In genomic region chr15:89592548-89592947, GRCm38 (mm10) we compare ENCODE assay signal across 13 mouse cellular contexts. TPM values are rescaled to one million over a fixed set of nuclear protein-coding genes. Genes with fewer than 3 reads are reported as not detected.
A peak's percentile ranks its signal among the peaks of the same experiment; 100 is the strongest.
DNase-seq lines count a peak whose midpoint lies in the region; ATAC-seq lines count a peak whose summit lies in the region.
"Had no signal": no experiment of that assay in that cellular context is flagged by ENCODE, and none has a peak within 500 bp of the region (broad histone marks: within the 10 kb centered on the region; RNA-seq: fewer than 3 reads in every experiment).

No protein-coding gene starts in this region.

- no peak overlapping the region for H3K27ac ChIP-seq in kidney, embryonic 15.5 days
- peak overlapping the region; percentile 87 for H3K27ac ChIP-seq in forebrain, embryonic 10.5 days
- peak overlapping the region; percentile 82 for H3K27ac ChIP-seq in limb, embryonic 10.5 days
- no peak overlapping the region for H3K27ac ChIP-seq in neural tube, embryonic 13.5 days (replicated peaks)

- H3K27me3 ChIP-seq in kidney, embryonic 15.5 days, result no peaks in the 10 kb centered on the region
- no peaks in the 10 kb centered on the region for H3K27me3 ChIP-seq in forebrain, embryonic 10.5 days (ENCODE audit: poor library complexity, severe bottlenecking)
- no peaks in the 10 kb centered on the region for H3K27me3 ChIP-seq in limb, embryonic 10.5 days (ENCODE audit: low read depth, poor library complexity, severe bottlenecking)
- no peaks in the 10 kb centered on the region for H3K27me3 ChIP-seq in neural tube, embryonic 13.5 days

- H3K4me2 ChIP-seq in kidney, embryonic 15.5 days, result peak overlapping the region; percentile 81
- H3K4me2 ChIP-seq in neural tube, embryonic 13.5 days, result peak overlapping the region; percentile 65

- WGBS in kidney, embryonic 15.5 days, result 50% methylated on average over 4 of the region's 4 CpGs
- WGBS in forebrain, embryonic 10.5 days, result 46% methylated on average over 4 of the region's 4 CpGs
- 53% methylated on average over 4 of the region's 4 CpGs for WGBS in limb, embryonic 10.5 days
- WGBS in neural tube, embryonic 13.5 days, result 55% methylated on average over 4 of the region's 4 CpGs

- H3K9me3 ChIP-seq in kidney, embryonic 15.5 days (replicated peaks), result no peaks in the 10 kb centered on the region
- H3K9me3 ChIP-seq in forebrain, embryonic 10.5 days, result no peaks in the 10 kb centered on the region
- no peaks in the 10 kb centered on the region for H3K9me3 ChIP-seq in limb, embryonic 10.5 days (replicated peaks)
- no peaks in the 10 kb centered on the region for H3K9me3 ChIP-seq in neural tube, embryonic 13.5 days

- no peaks in the 10 kb centered on the region; the same call in 1 of the 2 replicates for H3K36me3 ChIP-seq in kidney, embryonic 15.5 days
- H3K36me3 ChIP-seq in forebrain, embryonic 10.5 days (replicated peaks), result peaks cover 8% of the 10 kb centered on the region
- H3K36me3 ChIP-seq in limb, embryonic 10.5 days, result peaks cover 6% of the 10 kb centered on the region
- H3K36me3 ChIP-seq in neural tube, embryonic 13.5 days, result peaks cover 11% of the 10 kb centered on the region

- peak overlapping the region; percentile 89 for H3K4me3 ChIP-seq in kidney, embryonic 15.5 days (replicated peaks)
- peak overlapping the region; percentile 70 for H3K4me3 ChIP-seq in forebrain, embryonic 10.5 days
- peak overlapping the region; percentile 88 for H3K4me3 ChIP-seq in limb, embryonic 10.5 days
- H3K4me3 ChIP-seq in neural tube, embryonic 13.5 days, result peak overlapping the region; percentile 65; the same call in 1 of the 2 replicates

- peak; percentile 21; the same call in 1 of the 2 replicates for ATAC-seq in kidney, embryonic 15.5 days (replicated peaks; ENCODE audit: low FRiP score)
- ATAC-seq in neural tube, embryonic 13.5 days (ENCODE audit: low read depth), result peak; percentile 42

- peaks cover 23% of the 10 kb centered on the region for H3K4me1 ChIP-seq in kidney, embryonic 15.5 days
- peaks cover 22% of the 10 kb centered on the region for H3K4me1 ChIP-seq in forebrain, embryonic 10.5 days
- peaks cover 13% of the 10 kb centered on the region for H3K4me1 ChIP-seq in limb, embryonic 10.5 days
- H3K4me1 ChIP-seq in neural tube, embryonic 13.5 days (replicated peaks), result peaks cover 32% of the 10 kb centered on the region

- no peak overlapping the region for H3K9ac ChIP-seq in kidney, embryonic 15.5 days
- no peak overlapping the region; the same call in 1 of the 2 replicates for H3K9ac ChIP-seq in neural tube, embryonic 13.5 days

- intact Hi-C loops in gastrocnemius, postnatal 36 days (cut with DNase I), result no loop called here

- no peak for DNase-seq in kidney, adult 11 months
- no peak for DNase-seq in forebrain, embryonic 10.5 days (ENCODE audit: extremely low spot score, low spot score)
- DNase-seq in limb, embryonic 10.5 days (ENCODE audit: low spot score), result no peak
- DNase-seq in ovary, postnatal 36 days (ENCODE audit: low spot score), result no peak
- DNase-seq in gastrocnemius, postnatal 36 days, result no peak
- no peak for DNase-seq in left cerebral cortex, adult 11 months (ENCODE audit: low spot score)
- DNase-seq: adrenal gland, postnatal 14 days; lung, adult 18-20 months had no signal

RNA-seq across cellular contexts. Expression of gene Rabl2, which starts 0.8 kb away (rescaled TPM):
- 53.9 and 55.9 TPM in 2 replicates for polyA plus RNA-seq in kidney, embryonic 15.5 days (2015; fragmentation: Nextera tagmentation; extraction: Ambion mirVana)
- 73.0 and 78.6 TPM in 2 replicates for polyA plus RNA-seq in forebrain, embryonic 10.5 days (2016; fragmentation: Nextera tagmentation; extraction: Ambion mirVana)
- polyA plus RNA-seq in limb, embryonic 10.5 days (2016; fragmentation: Nextera tagmentation; extraction: Ambion mirVana), result 64.8 and 65.6 TPM in 2 replicates
- 70.7 and 82.4 TPM in 2 replicates for polyA plus RNA-seq in neural tube, embryonic 13.5 days (2015; fragmentation: Nextera tagmentation; extraction: Ambion mirVana)
- 1 to 10 TPM; 1.8 to 3.1 TPM for total RNA-seq in gastrocnemius, postnatal 36 days (2021)

RNA-seq across cellular contexts. Expression of gene Acr, which starts 24.4 kb away (rescaled TPM):
- polyA plus RNA-seq in kidney, embryonic 15.5 days (2015; fragmentation: Nextera tagmentation; extraction: Ambion mirVana), result 0.22 and 0.27 TPM in 2 replicates
- polyA plus RNA-seq in forebrain, embryonic 10.5 days (2016; fragmentation: Nextera tagmentation; extraction: Ambion mirVana), result 0.27 TPM in 1 of 2 replicates, not detected in the other
- 0.10 TPM in 1 of 2 replicates, not detected in the other for polyA plus RNA-seq in limb, embryonic 10.5 days (2016; fragmentation: Nextera tagmentation; extraction: Ambion mirVana)
- 0.48 and 1.5 TPM in 2 replicates for polyA plus RNA-seq in neural tube, embryonic 13.5 days (2015; fragmentation: Nextera tagmentation; extraction: Ambion mirVana)
- under 1 TPM; 0.28 to 0.30 TPM for total RNA-seq in gastrocnemius, postnatal 36 days (2021)
- total RNA-seq: ES-E14; hematopoietic stem cell, adult 5-6 weeks; neutrophil, adult 5-6 weeks had no signal

Comparison
In these comparisons a context has a peak if more than half of its experiments do, and no peak if none do; other contexts are left out.
1. H3K27ac ChIP-seq: peak in forebrain, embryonic 10.5 days (single experiment) and limb, embryonic 10.5 days (single experiment); none in kidney, embryonic 15.5 days (single experiment) and neural tube, embryonic 13.5 days (single experiment).
2. Peak in every context shown above with its lines, with median percentiles within 50 percentile points of each other: H3K4me3 ChIP-seq.